Mouse (Mus musculus) midbrain, embryonic 16.5 days (tissue): ENCODE measurements around the gene Abcb5. TPM values are rescaled to one million over a fixed set of nuclear protein-coding genes. Genes with fewer than 3 reads are reported as not detected.

Source experiments
- ATAC-seq: fragments of 200-750 bp; cut with Nextera tagmentation; 2 replicates; pipeline ENCODE4 v1.8.0; 2017; ENCODE audit warnings: moderate TSS enrichment
- H3K27ac ChIP-seq: fragments of 300-500 bp; sonication (generic); 2 replicates; pipeline ENCODE4 v1.5.1; 2014; ENCODE audit warnings: mild to moderate bottlenecking, low read length, mixed read lengths
- H3K27me3 ChIP-seq: fragments of 300-500 bp; sonication (generic); 2 replicates; pipeline ENCODE4 v1.6.1; 2014; ENCODE audit warnings: low read depth, low read length, mixed read lengths; ENCODE audit not compliant: control insufficient read depth, insufficient read depth
- H3K36me3 ChIP-seq: fragments of 300-500 bp; sonication (generic); 2 replicates; pipeline ENCODE4 v1.6.1; 2014; ENCODE audit warnings: mild to moderate bottlenecking, low read length, moderate library complexity, mixed read lengths; ENCODE audit not compliant: control insufficient read depth, insufficient read depth
- H3K4me1 ChIP-seq: fragments of 300-500 bp; sonication (generic); 2 replicates; pipeline ENCODE4 v1.6.1; 2014; ENCODE audit warnings: mild to moderate bottlenecking, low read length, mixed read lengths; ENCODE audit not compliant: control insufficient read depth, insufficient read depth
- H3K4me2 ChIP-seq: fragments of 300-500 bp; sonication (generic); 2 replicates; pipeline ENCODE4 v1.6.1; 2014; ENCODE audit warnings: mild to moderate bottlenecking, low read length, mixed read lengths
- H3K4me3 ChIP-seq: fragments of 300-500 bp; sonication (generic); 2 replicates; pipeline ENCODE4 v1.5.1; 2014; ENCODE audit warnings: low read depth, mild to moderate bottlenecking, low read length, moderate library complexity, mixed read lengths
- H3K9ac ChIP-seq: fragments of 300-500 bp; sonication (generic); 2 replicates; pipeline ENCODE4 v1.6.1; 2014; ENCODE audit warnings: low read depth, low read length, mixed read lengths
- H3K9me3 ChIP-seq: fragments of 300-500 bp; sonication (generic); replicated peaks from 2 replicates; pipeline ENCODE4 v1.6.1; 2014; ENCODE audit warnings: mild to moderate bottlenecking, low read length, mixed read lengths; ENCODE audit not compliant: control insufficient read depth, poor library complexity, severe bottlenecking
- whole genome bisulfite sequencing: fragments of 180-500 bp; shearing (Covaris S2); extraction: QIAGEN DNeasy Blood & Tissue Kit; methylation state at CpG from one replicate; pipeline ENCODE4 v1.1.7; 2014; 5-methylcytosine and 5-hydroxymethylcytosine counted together
- polyA plus RNA-seq: library from polyadenylated mRNA; unstranded; fragments of >200 nt; fragmentation: Nextera tagmentation; extraction: Ambion mirVana; gene quantifications from 2 replicates; pipeline ENCODE4 v1.2.1, GENCODE M21; 2015

Abcb5 gene
- polyA plus RNA-seq, 1 experiment from 2014 or later: not detected

DNA sequence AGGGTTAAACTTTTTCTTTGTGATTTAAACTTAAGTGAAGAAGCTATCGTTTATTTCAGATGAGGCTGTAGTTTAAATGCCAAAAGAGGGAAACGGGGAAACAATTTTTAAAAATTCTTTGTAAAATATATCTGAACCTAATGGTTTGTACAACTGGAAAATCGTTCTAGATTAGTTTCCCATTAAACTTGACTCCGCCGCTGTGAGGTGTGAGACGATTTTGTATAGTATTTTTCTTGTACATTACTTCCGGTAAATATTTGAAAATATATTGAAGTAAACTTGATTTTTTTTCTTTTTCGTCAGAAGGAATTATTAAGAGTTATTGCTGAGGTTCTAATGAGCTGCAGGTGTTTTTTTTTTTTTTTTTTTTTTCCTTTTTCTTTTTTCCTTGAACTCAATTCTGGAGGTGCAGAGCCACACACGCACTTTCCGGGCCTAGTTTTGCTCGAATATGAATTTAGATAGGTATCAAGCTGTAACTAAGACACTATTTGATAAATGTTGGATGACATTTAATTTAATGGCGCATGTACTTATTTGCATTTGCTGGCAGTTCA lies 115.3 kb downstream of the Abcb5 start:
- ATAC-seq: no peak
- Histone ChIP-seq H3K4me2 (no peak overlapping the region), H3K27me3 (peaks cover 42% of the 10 kb centered on the region)

DNA sequence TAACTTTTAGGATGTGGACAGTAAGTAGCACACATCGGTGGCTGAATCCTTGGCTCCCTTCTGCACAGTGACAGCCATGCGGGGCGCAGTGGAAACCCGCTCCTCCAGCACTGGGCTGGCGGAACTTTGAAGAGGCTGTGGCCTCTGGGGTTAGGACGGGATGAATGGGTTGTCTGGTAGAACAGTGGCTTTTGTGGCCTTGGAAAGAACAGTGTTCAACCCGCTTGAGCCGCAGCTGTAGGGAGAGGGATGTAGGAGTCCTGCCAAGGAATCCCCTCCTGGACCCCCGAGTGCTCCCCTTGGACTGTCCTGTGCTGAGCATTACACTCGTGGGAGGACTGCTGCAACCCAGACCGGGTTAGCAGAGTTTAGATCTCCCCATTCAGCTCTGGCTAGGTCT lies 116.2 kb downstream of the Abcb5 start:
- H3K36me3 ChIP-seq: no peaks in the 10 kb centered on the region
- H3K9me3 ChIP-seq: no peaks in the 10 kb centered on the region
- H3K4me3 ChIP-seq: peak overlapping the region; percentile 33; the same call in 1 of the 2 replicates
- no peak overlapping the region for H3K9ac ChIP-seq
- peak overlapping the region; percentile 1; the same call in 1 of the 2 replicates for H3K4me2 ChIP-seq
- no peak for ATAC-seq
- WGBS: 0% methylated on average over 11 of the region's 11 CpGs
- H3K27me3 ChIP-seq: peaks cover 44% of the 10 kb centered on the region
- peaks cover 18% of the 10 kb centered on the region for H3K4me1 ChIP-seq
- no peak overlapping the region for H3K27ac ChIP-seq

More for the DNA sequence above, 115.3 kb downstream of the Abcb5 start:
- peaks cover 19% of the 10 kb centered on the region for H3K4me1 ChIP-seq
- 20% methylated on average over 12 of the region's 12 CpGs for WGBS
- no peaks in the 10 kb centered on the region for H3K36me3 ChIP-seq
- H3K9ac ChIP-seq: no peak overlapping the region
- H3K27ac ChIP-seq: no peak overlapping the region
- H3K9me3 ChIP-seq: no peaks in the 10 kb centered on the region
- no peak overlapping the region for H3K4me3 ChIP-seq

DNA sequence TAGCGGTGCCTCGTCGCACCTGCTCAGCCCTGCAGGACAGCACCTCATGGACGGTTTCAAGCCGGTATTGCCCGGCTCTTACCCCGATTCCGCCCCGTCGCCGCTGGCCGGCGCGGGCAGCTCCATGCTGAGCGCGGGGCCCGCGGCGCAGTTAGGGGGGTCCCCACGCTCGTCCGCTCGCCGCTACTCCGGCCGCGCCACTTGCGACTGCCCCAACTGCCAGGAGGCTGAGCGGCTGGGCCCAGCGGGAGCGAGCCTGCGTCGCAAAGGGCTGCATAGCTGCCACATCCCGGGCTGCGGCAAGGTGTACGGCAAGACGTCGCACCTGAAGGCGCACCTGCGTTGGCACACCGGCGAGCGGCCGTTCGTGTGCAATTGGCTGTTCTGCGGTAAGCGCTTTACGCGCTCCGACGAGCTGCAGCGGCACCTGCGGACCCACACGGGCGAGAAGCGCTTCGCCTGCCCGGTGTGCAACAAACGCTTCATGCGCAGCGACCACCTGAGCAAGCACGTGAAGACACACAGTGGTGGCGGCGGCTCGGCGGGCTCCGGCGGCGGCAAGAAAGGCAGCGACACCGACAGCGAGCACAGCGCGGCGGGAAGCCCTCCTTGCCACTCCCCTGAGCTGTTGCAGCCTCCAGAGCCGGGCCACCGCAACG lies 116.9 kb downstream of the Abcb5 start:
- under 1% methylated on average over 78 of the region's 78 CpGs for WGBS
- Histone ChIP-seq H3K9ac (peak overlapping the region; percentile 41), H3K9me3 (no peaks in the 10 kb centered on the region), H3K27me3 (peaks cover 48% of the 10 kb centered on the region), H3K36me3 (no peaks in the 10 kb centered on the region), H3K4me2 (peak overlapping the region; percentile 46), H3K4me1 (peaks cover 15% of the 10 kb centered on the region), H3K27ac (no peak overlapping the region), H3K4me3 (peak overlapping the region; percentile 33)
- ATAC-seq: peak; percentile 57

- Histone ChIP-seq H3K36me3 (no peaks in the 10 kb centered on the region), H3K27me3 (peaks cover 52% of the 10 kb centered on the region), H3K4me1 (peaks cover 15% of the 10 kb centered on the region), H3K4me2 (peak overlapping the region; percentile 46), H3K4me3 (peak overlapping the region; percentile 33), H3K9me3 (no peaks in the 10 kb centered on the region), H3K9ac (peak overlapping the region; percentile 41), H3K27ac (no peak overlapping the region; the same call in 1 of the 2 replicates)
- ATAC-seq: peak; percentile 38
- WGBS: under 1% methylated on average over 73 of the region's 80 CpGs
These were observed 117.6 kb downstream of the Abcb5 start for GRCm38 (mm10) chr12:118848496-118849202.

- Histone ChIP-seq H3K9ac (no peak overlapping the region), H3K9me3 (no peaks in the 10 kb centered on the region), H3K27me3 (peaks cover 46% of the 10 kb centered on the region), H3K4me1 (peaks cover 15% of the 10 kb centered on the region), H3K36me3 (no peaks in the 10 kb centered on the region), H3K4me2 (peak overlapping the region; percentile 46), H3K27ac (no peak overlapping the region), H3K4me3 (peak overlapping the region; percentile 33)
- WGBS: 1% methylated on average over 22 of the region's 23 CpGs
- peak; percentile 22; the same call in 1 of the 2 replicates for ATAC-seq
These were observed 118.2 kb downstream of the Abcb5 start for GRCm38 (mm10) chr12:118847861-118848495.

GRCm38 (mm10) chr12:118847381-118847780 lies 118.8 kb downstream of the Abcb5 start:
- H3K4me2 ChIP-seq: peak overlapping the region; percentile 55
- under 1% methylated on average over 17 of the region's 17 CpGs for WGBS
- peak overlapping the region; percentile 37 for H3K4me3 ChIP-seq
- H3K9me3 ChIP-seq: no peaks in the 10 kb centered on the region
- no peak for ATAC-seq
- no peak overlapping the region for H3K9ac ChIP-seq
- peaks cover 15% of the 10 kb centered on the region for H3K4me1 ChIP-seq
- no peaks in the 10 kb centered on the region for H3K36me3 ChIP-seq
- H3K27ac ChIP-seq: no peak overlapping the region
- H3K27me3 ChIP-seq: peaks cover 41% of the 10 kb centered on the region

DNA sequence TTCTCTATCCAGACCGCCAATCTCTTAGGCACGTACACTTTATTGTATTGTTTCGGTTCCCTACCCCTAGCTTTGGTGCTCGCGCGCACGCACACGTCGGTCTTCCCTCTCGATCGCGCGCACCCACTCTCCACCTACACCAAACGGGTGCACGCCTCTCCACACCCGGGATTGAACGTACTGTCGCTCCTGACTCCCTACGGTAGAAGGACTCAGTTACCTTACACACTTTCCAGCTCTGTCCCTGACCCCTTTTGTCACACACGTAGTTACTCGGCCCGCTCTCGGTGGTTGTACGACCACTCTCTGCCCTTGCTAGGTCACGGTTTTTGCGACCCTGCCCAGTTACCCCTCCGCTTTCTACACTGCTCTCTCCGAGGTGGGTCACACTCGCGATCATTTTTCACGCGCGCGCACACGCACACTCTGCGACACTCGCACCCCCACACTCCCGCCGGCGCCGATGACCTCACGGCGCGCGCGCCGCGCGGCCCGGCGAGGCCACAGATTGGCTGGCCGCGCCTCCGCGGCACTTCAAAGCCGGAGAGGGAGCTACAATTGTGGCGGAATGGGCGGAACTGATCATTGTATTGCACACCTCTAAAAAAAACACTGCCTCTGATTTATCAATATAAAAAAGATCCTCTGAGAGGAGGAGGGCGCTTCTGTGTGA lies 119.4 kb downstream of the Abcb5 start:
- Histone ChIP-seq H3K27me3 (peaks cover 38% of the 10 kb centered on the region), H3K4me2 (peak overlapping the region; percentile 55), H3K9me3 (no peaks in the 10 kb centered on the region), H3K4me3 (peak overlapping the region; percentile 37), H3K36me3 (no peaks in the 10 kb centered on the region), H3K9ac (no peak overlapping the region), H3K4me1 (peaks cover 15% of the 10 kb centered on the region), H3K27ac (no peak overlapping the region)
- ATAC-seq: peak; percentile 29; the same call in 1 of the 2 replicates
- under 1% methylated on average over 59 of the region's 59 CpGs for WGBS

DNA sequence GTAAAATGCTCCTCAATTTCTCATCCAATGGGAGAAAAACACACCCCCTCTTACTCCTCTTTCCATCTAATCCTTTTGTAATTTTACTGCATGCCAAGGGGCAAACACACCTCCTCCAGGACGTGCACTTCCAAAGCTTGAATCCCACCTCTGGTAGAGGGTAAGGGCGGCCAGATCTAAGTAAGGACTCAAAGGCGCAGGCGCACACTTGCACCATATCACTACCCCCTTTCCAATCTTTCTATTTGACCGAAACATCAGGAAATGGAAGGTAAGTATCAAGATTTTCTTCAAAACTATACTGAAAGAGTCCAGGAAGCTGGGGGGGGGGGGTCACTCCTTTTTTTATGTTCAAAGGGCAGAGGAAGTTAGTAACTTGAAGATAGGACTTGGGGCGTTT lies 120.0 kb downstream of the Abcb5 start, which contains the start of gene Sp8:
Sp8 (plus strand) TSS at position 109 of the 400 bp plus-strand sequence.
- no peak within 1 kb of the TSS for H3K9ac ChIP-seq
- no peaks in the 10 kb centered on the region for H3K36me3 ChIP-seq
- H3K27ac ChIP-seq: no peak within 1 kb of the TSS
- WGBS: 2% methylated on average over 6 of the region's 6 CpGs
- peak within 1 kb of the TSS; percentile 55 for H3K4me2 ChIP-seq
- no peaks in the 10 kb centered on the region for H3K9me3 ChIP-seq
- H3K4me3 ChIP-seq: peak within 1 kb of the TSS; percentile 37
- H3K27me3 ChIP-seq: peaks cover 40% of the 10 kb centered on the region
- H3K4me1 ChIP-seq: peaks cover 15% of the 10 kb centered on the region
- no peak for ATAC-seq
